ENCODE assay signal across 8 mouse cellular contexts in the genomic region with DNA sequence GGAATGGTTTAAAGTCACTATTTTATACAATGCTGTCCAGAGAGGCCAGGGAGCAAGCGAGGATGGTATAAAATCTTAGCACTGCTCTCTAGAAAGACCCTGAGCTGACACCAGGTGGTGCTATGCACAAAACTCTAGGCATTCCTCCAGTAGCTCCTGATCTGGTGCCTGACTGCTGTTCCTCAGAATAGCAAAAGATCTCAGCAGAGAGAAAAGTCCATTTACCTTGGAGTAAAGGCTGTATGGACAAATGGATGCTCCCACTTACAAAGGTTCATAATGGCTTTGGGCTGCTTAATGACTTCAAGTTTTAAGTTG.
A peak's percentile ranks its signal among the peaks of the same experiment; 100 is the strongest.
DNase-seq lines count a peak whose midpoint lies in the region; ATAC-seq and TF ChIP-seq lines count a peak whose summit lies in the region.

No protein-coding gene starts in this region.

- no peak overlapping the region for H3K27ac ChIP-seq in kidney, postnatal 0 days
- H3K27ac ChIP-seq in liver, embryonic 11.5 days (ENCODE audit: low read depth, low read length) = no peak overlapping the region
- H3K27ac ChIP-seq in neural tube, embryonic 12.5 days = no peak overlapping the region

- no peaks in the 10 kb centered on the region for H3K4me1 ChIP-seq in kidney, postnatal 0 days (replicated peaks; ENCODE audit: insufficient read depth, low read length)
- H3K4me1 ChIP-seq in liver, embryonic 11.5 days (replicated peaks; ENCODE audit: control insufficient read depth, insufficient read depth, low read length) = no peaks in the 10 kb centered on the region
- no peaks in the 10 kb centered on the region for H3K4me1 ChIP-seq in neural tube, embryonic 12.5 days

- no peaks in the 10 kb centered on the region for H3K9me3 ChIP-seq in kidney, postnatal 0 days (replicated peaks; ENCODE audit: low read length)
- no peaks in the 10 kb centered on the region for H3K9me3 ChIP-seq in liver, embryonic 11.5 days (ENCODE audit: control insufficient read depth, low read length)
- H3K9me3 ChIP-seq in neural tube, embryonic 12.5 days = no peaks in the 10 kb centered on the region

- H3K4me3 ChIP-seq in kidney, postnatal 0 days (replicated peaks; ENCODE audit: low read depth, low read length) = no peak overlapping the region
- no peak overlapping the region for H3K4me3 ChIP-seq in liver, embryonic 11.5 days (ENCODE audit: low read depth, low read length)
- no peak overlapping the region for H3K4me3 ChIP-seq in neural tube, embryonic 12.5 days

- peak; percentile 76 for TF ChIP-seq CTCF in kidney, postnatal 0 days (IDR thresholded peaks at IDR 0.05; ENCODE audit: low read depth)

- H3K36me3 ChIP-seq in kidney, postnatal 0 days (ENCODE audit: insufficient read depth, low read length) = no peaks in the 10 kb centered on the region
- no peaks in the 10 kb centered on the region for H3K36me3 ChIP-seq in liver, embryonic 11.5 days (ENCODE audit: control insufficient read depth, insufficient read depth, low read length)
- H3K36me3 ChIP-seq in neural tube, embryonic 12.5 days = no peaks in the 10 kb centered on the region

- H3K4me2 ChIP-seq in kidney, postnatal 0 days (ENCODE audit: low read length) = no peak overlapping the region
- H3K4me2 ChIP-seq in liver, embryonic 11.5 days = no peak overlapping the region
- no peak overlapping the region for H3K4me2 ChIP-seq in neural tube, embryonic 12.5 days (replicated peaks)

- H3K27me3 ChIP-seq in kidney, postnatal 0 days (ENCODE audit: insufficient read depth, low read length) = no peaks in the 10 kb centered on the region
- no peaks in the 10 kb centered on the region for H3K27me3 ChIP-seq in liver, embryonic 11.5 days (replicated peaks; ENCODE audit: control insufficient read depth, insufficient read depth, low read length)
- H3K27me3 ChIP-seq in neural tube, embryonic 12.5 days (replicated peaks) = no peaks in the 10 kb centered on the region

- whole genome bisulfite sequencing in kidney, postnatal 0 days = 56% methylated on average over 1 of the region's 1 CpGs
- WGBS in liver, embryonic 11.5 days = 69% methylated on average over 1 of the region's 1 CpGs
- 70% methylated on average over 1 of the region's 1 CpGs for WGBS in neural tube, embryonic 12.5 days

- DNase-seq in urinary bladder, postnatal 36 days (ENCODE audit: low spot score in 2 of 2) = peak; percentile 3 to 30
- no peak for DNase-seq in urinary bladder, postnatal 4 days (ENCODE audit: low spot score in 2 of 2)
- peak; percentile 4 to 39 for DNase-seq in cerebellum, postnatal 25 days
- peak; percentile 42 to 45 for DNase-seq in frontal cortex, postnatal 25 days (ENCODE audit: low spot score in 2 of 2)
- peak; percentile 84 for DNase-seq in kidney, postnatal 0 days (ENCODE audit: low spot score)
- DNase-seq in liver, embryonic 11.5 days (ENCODE audit: low spot score) = no peak
- no peak for DNase-seq in spleen, postnatal 36 days (ENCODE audit: low spot score in 2 of 2)

- no peak overlapping the region for H3K9ac ChIP-seq in kidney, postnatal 0 days (ENCODE audit: low read depth, low read length)
- H3K9ac ChIP-seq in liver, embryonic 11.5 days (ENCODE audit: low read depth, low read length) = no peak overlapping the region
- no peak overlapping the region for H3K9ac ChIP-seq in neural tube, embryonic 12.5 days

- ATAC-seq in kidney, postnatal 0 days (replicated peaks; ENCODE audit: low FRiP score, low read depth) = peak; percentile 71; the same call in 1 of the 2 replicates
- ATAC-seq in liver, embryonic 11.5 days (replicated peaks; ENCODE audit: low FRiP score) = peak; percentile 60
- ATAC-seq in neural tube, embryonic 12.5 days (ENCODE audit: low FRiP score, low read depth) = peak; percentile 81; the same call in 1 of the 2 replicates

Comparison
In these comparisons a context has a peak if more than half of its experiments do, and no peak if none do; other contexts are left out.
1. DNase-seq: peak in urinary bladder, postnatal 36 days (2 of 2), cerebellum, postnatal 25 days (2 of 2), frontal cortex, postnatal 25 days (2 of 2) and kidney, postnatal 0 days (single experiment); none in urinary bladder, postnatal 4 days (0 of 2), liver, embryonic 11.5 days (single experiment) and spleen, postnatal 36 days (0 of 2).
2. Peak in every context shown above with its lines, with median percentiles within 50 percentile points of each other: ATAC-seq.